Mouse (Mus musculus) ZHBTc4 (cell line): Measurements from ENCODE around the gene Bank1.
"Not testable (repeated sequence)": the region's sequence is repeated elsewhere in the genome, so short reads cannot be mapped to it uniquely, and the experiment has no call there.

Experiments used
- DNase-seq: peaks from one replicate; pipeline ENCODE4 v3.0.0-alpha.2; 2011; ENCODE audit warnings: low read depth, low spot score

Gene Bank1

GRCm38 (mm10) chr3:136325783-136326182 lies at the start of gene Bank1:
Gene Bank1, minus strand, starts transcription at chr3:136326066.
- no peak for DNase-seq

- DNase-seq = peak; percentile 2
These were observed 44.0 kb upstream of the Bank1 start for GRCm38 (mm10) chr3:136369916-136370315.

GRCm38 (mm10) chr3:136369466-136369865 lies 43.6 kb upstream of the Bank1 start:
- DNase-seq = no peak

- DNase-seq = no peak
These were observed 42.7 kb upstream of the Bank1 start for GRCm38 (mm10) chr3:136368505-136368999.

GRCm38 (mm10) chr3:136349690-136350089 lies 23.8 kb upstream of the Bank1 start:
- no peak for DNase-seq

GRCm38 (mm10) chr3:136348611-136349010 lies 22.7 kb upstream of the Bank1 start:
- no peak for DNase-seq

GRCm38 (mm10) chr3:136347277-136347676 lies 21.4 kb upstream of the Bank1 start:
- DNase-seq = no peak

- no peak for DNase-seq
These were observed 16.0 kb upstream of the Bank1 start for GRCm38 (mm10) chr3:136341911-136342310.

- DNase-seq = no peak
These were observed 14.0 kb upstream of the Bank1 start for GRCm38 (mm10) chr3:136339896-136340295.

- DNase-seq = no peak
These were observed 5.3 kb upstream of the Bank1 start for GRCm38 (mm10) chr3:136331135-136331534.

- DNase-seq = no peak
These were observed 4.2 kb upstream of the Bank1 start for GRCm38 (mm10) chr3:136330043-136330442.

- no peak for DNase-seq
These were observed 3.3 kb upstream of the Bank1 start for GRCm38 (mm10) chr3:136329133-136329532.

- not testable (repeated sequence) for DNase-seq
These were observed 1.1 kb downstream of the Bank1 start for GRCm38 (mm10) chr3:136324716-136325115.

GRCm38 (mm10) chr3:136321936-136322335 lies 3.9 kb downstream of the Bank1 start:
- no peak for DNase-seq

GRCm38 (mm10) chr3:136308487-136308886 lies 17.4 kb downstream of the Bank1 start:
- no peak for DNase-seq

- no peak for DNase-seq
These were observed 19.2 kb downstream of the Bank1 start for GRCm38 (mm10) chr3:136306564-136307158.

- no peak for DNase-seq
These were observed 23.3 kb downstream of the Bank1 start for GRCm38 (mm10) chr3:136302541-136302940.

GRCm38 (mm10) chr3:136300810-136301209 lies 25.1 kb downstream of the Bank1 start:
- not testable (repeated sequence) for DNase-seq

- DNase-seq = no peak
These were observed 28.5 kb downstream of the Bank1 start for GRCm38 (mm10) chr3:136297355-136297754.

- DNase-seq = no peak
These were observed 30.6 kb downstream of the Bank1 start for GRCm38 (mm10) chr3:136295250-136295649.

- no peak for DNase-seq
These were observed 38.0 kb downstream of the Bank1 start for GRCm38 (mm10) chr3:136287883-136288282.

- no peak for DNase-seq
These were observed 60.8 kb downstream of the Bank1 start for GRCm38 (mm10) chr3:136264969-136265595.

- no peak for DNase-seq
These were observed 68.1 kb downstream of the Bank1 start for GRCm38 (mm10) chr3:136257761-136258160.
